Mouse (Mus musculus) megakaryocyte, embryonic 14.5 days (primary cell): ENCODE data around the gene Rpl23. TPM values are rescaled to one million over a fixed set of nuclear protein-coding genes. Genes with fewer than 3 reads are reported as not detected.

Experiments used
- H3K27me3 ChIP-seq: replicated peaks from 2 replicates; pipeline ENCODE3; 2012; ENCODE audit warnings: inconsistent platforms
- H3K36me3 ChIP-seq: replicated peaks from 2 replicates; pipeline ENCODE3; 2012; ENCODE audit warnings: low read length, inconsistent platforms, mixed read lengths
- H3K4me1 ChIP-seq: 2 replicates; pipeline ENCODE4 v1.6.1; 2012; ENCODE audit warnings: inconsistent platforms
- H3K4me3 ChIP-seq: replicated peaks from 2 replicates; pipeline ENCODE3; 2012; ENCODE audit warnings: moderate library complexity, mild to moderate bottlenecking, inconsistent platforms
- H3K9me3 ChIP-seq: 2 replicates; pipeline ENCODE4 v1.6.1; 2012; ENCODE audit warnings: inconsistent platforms
- FLI1 ChIP-seq: IDR thresholded peaks from 2 replicates; pipeline ENCODE4 v1.6.1; 2012; ENCODE audit warnings: low read length, inconsistent platforms, mixed read lengths
- GATA1 ChIP-seq: IDR thresholded peaks from 3 replicates; pipeline ENCODE4 v1.6.1; 2012; ENCODE audit warnings: mixed read lengths, low read length, inconsistent platforms, borderline replicate concordance
- polyA plus RNA-seq: library from polyadenylated mRNA; stranded (reverse); fragments of >175 nt; gene quantifications from 2 replicates; pipeline ENCODE4 v1.2.3, GENCODE M21; 2012; ENCODE audit warnings: low replicate concordance; ENCODE audit not compliant: insufficient read depth

Gene Rpl23
- polyA plus RNA-seq, 1 experiment = 294 TPM

GRCm38 (mm10) chr11:97771410-97771809 is 10.8 kb downstream of the Rpl23 start:
- Histone ChIP-seq H3K4me3 (no peak overlapping the region), H3K9me3 (no peaks in the 10 kb centered on the region), H3K36me3 (peaks cover 24% of the 10 kb centered on the region), H3K27me3 (no peaks in the 10 kb centered on the region), H3K4me1 (no peaks in the 10 kb centered on the region)
- TF ChIP-seq GATA1 (no peak), FLI1 (no peak)

- no peak overlapping the region for H3K4me3 ChIP-seq
- H3K9me3 ChIP-seq = no peaks in the 10 kb centered on the region
- no peaks in the 10 kb centered on the region for H3K27me3 ChIP-seq
- peaks cover 11% of the 10 kb centered on the region for H3K4me1 ChIP-seq
- H3K36me3 ChIP-seq = peaks cover 13% of the 10 kb centered on the region
- TF ChIP-seq GATA1 (no peak), FLI1 (no peak)
Observed at GRCm38 (mm10) chr11:97769704-97770103, 12.5 kb downstream of the Rpl23 start.

- peaks cover 41% of the 10 kb centered on the region for H3K36me3 ChIP-seq
- H3K9me3 ChIP-seq = 0 out of 2 replicates have a peak, but pooled peaks cover 3% of the 10 kb centered on the region
- TF ChIP-seq FLI1 (peak; percentile 82), GATA1 (no peak)
- H3K27me3 ChIP-seq = no peaks in the 10 kb centered on the region
- peaks cover 26% of the 10 kb centered on the region for H3K4me1 ChIP-seq
- peak within 1 kb of the TSS; percentile 96 for H3K4me3 ChIP-seq
Observed at GRCm38 (mm10) chr11:97766154-97766881, 15.9 kb downstream of the Rpl23 start, which contains the start of gene Cwc25. Gene Cwc25, minus strand, starts transcription at chr11:97766556.

GRCm38 (mm10) chr11:97761638-97762037 is 20.6 kb downstream of the Rpl23 start:
- H3K36me3 ChIP-seq = peaks cover 79% of the 10 kb centered on the region
- H3K9me3 ChIP-seq = 0 out of 2 replicates have a peak, but pooled peaks cover 3% of the 10 kb centered on the region
- peaks cover 38% of the 10 kb centered on the region for H3K4me1 ChIP-seq
- no peak overlapping the region for H3K4me3 ChIP-seq
- TF ChIP-seq FLI1 = no peak
- TF ChIP-seq GATA1 = no peak
- no peaks in the 10 kb centered on the region for H3K27me3 ChIP-seq

GRCm38 (mm10) chr11:97758942-97759341 is 23.3 kb downstream of the Rpl23 start:
- H3K27me3 ChIP-seq = no peaks in the 10 kb centered on the region
- H3K4me1 ChIP-seq = peaks cover 30% of the 10 kb centered on the region
- peaks cover 89% of the 10 kb centered on the region for H3K36me3 ChIP-seq
- 0 out of 2 replicates have a peak, but pooled peaks cover 3% of the 10 kb centered on the region for H3K9me3 ChIP-seq
- peak overlapping the region; percentile 25 for H3K4me3 ChIP-seq
- TF ChIP-seq GATA1 (no peak), FLI1 (no peak)

- no peak overlapping the region for H3K4me3 ChIP-seq
- no peaks in the 10 kb centered on the region for H3K27me3 ChIP-seq
- TF ChIP-seq GATA1 (no peak), FLI1 (no peak)
- peaks cover 31% of the 10 kb centered on the region for H3K4me1 ChIP-seq
- peaks cover 91% of the 10 kb centered on the region for H3K36me3 ChIP-seq
- H3K9me3 ChIP-seq = 0 out of 2 replicates have a peak, but pooled peaks cover 3% of the 10 kb centered on the region
Observed at GRCm38 (mm10) chr11:97758125-97758524, 24.1 kb downstream of the Rpl23 start.

GRCm38 (mm10) chr11:97753277-97753676 is 29.0 kb downstream of the Rpl23 start:
- Histone ChIP-seq H3K36me3 (peaks cover 92% of the 10 kb centered on the region), H3K9me3 (no peaks in the 10 kb centered on the region), H3K27me3 (no peaks in the 10 kb centered on the region), H3K4me1 (peaks cover 21% of the 10 kb centered on the region), H3K4me3 (no peak overlapping the region)
- no peak for TF ChIP-seq GATA1
- no peak for TF ChIP-seq FLI1

- no peak overlapping the region for H3K4me3 ChIP-seq
- peaks cover 74% of the 10 kb centered on the region for H3K36me3 ChIP-seq
- H3K27me3 ChIP-seq = no peaks in the 10 kb centered on the region
- TF ChIP-seq GATA1 (no peak), FLI1 (no peak)
- no peaks in the 10 kb centered on the region for H3K9me3 ChIP-seq
- peaks cover 19% of the 10 kb centered on the region for H3K4me1 ChIP-seq
Observed at GRCm38 (mm10) chr11:97748496-97748895, 33.7 kb downstream of the Rpl23 start.

GRCm38 (mm10) chr11:97747773-97748172 is 34.5 kb downstream of the Rpl23 start:
- TF ChIP-seq GATA1 (no peak), FLI1 (no peak)
- Histone ChIP-seq H3K36me3 (peaks cover 66% of the 10 kb centered on the region), H3K4me1 (peaks cover 23% of the 10 kb centered on the region), H3K27me3 (no peaks in the 10 kb centered on the region), H3K4me3 (no peak overlapping the region), H3K9me3 (no peaks in the 10 kb centered on the region)

GRCm38 (mm10) chr11:97745331-97745721 is 36.9 kb downstream of the Rpl23 start:
- Histone ChIP-seq H3K36me3 (peaks cover 54% of the 10 kb centered on the region), H3K4me1 (peaks cover 39% of the 10 kb centered on the region), H3K27me3 (no peaks in the 10 kb centered on the region), H3K4me3 (peak overlapping the region; percentile 99), H3K9me3 (no peaks in the 10 kb centered on the region)
- no peak for TF ChIP-seq GATA1
- no peak for TF ChIP-seq FLI1
